In the genomic region with DNA sequence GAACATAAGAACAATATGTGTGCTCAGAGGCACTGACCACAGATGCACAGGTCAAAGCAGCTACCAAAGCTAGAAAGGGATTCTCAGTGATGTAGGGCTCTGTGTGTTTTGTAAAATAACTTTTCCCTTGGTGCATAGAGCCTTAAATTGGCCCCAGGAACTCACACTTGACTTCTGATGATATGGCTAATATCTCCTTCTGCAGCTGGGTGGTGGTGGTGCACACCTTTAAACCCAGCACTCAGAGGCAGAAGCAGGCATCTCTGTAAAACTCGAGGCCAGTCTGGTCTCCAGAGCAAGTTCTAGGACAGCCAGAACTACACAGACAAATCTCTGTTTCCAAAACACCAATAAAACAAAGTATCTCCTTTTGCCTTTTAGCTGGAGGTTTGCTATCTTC, we compare ENCODE assay signal across 13 mouse cellular contexts.
"Had no signal": no experiment of that assay in that cellular context is flagged by ENCODE, and none has a peak within 500 bp of the region (broad histone marks: within the 10 kb centered on the region; RNA-seq: fewer than 3 reads in every experiment).

No protein-coding gene starts in this region.

- H3K36me3 ChIP-seq: midbrain, embryonic 15.5 days; neural tube, embryonic 12.5 days had no signal

- DNase-seq: kidney, adult 8-10 months; kidney, postnatal 25 days; layer of hippocampus, adult 9-11 months; left cerebral cortex, postnatal 4 days; lung, adult 2 months; lung, postnatal 36 days; thymus, postnatal 4 days had no signal

- H3K27me3 ChIP-seq: midbrain, embryonic 15.5 days; neural tube, embryonic 12.5 days had no signal

- H3K4me3 ChIP-seq: midbrain, embryonic 15.5 days; neural tube, embryonic 12.5 days had no signal

- ATAC-seq: intestine, postnatal 0 days; lung, postnatal 0 days; midbrain, embryonic 15.5 days had no signal

- H3K9me3 ChIP-seq: midbrain, embryonic 15.5 days; neural tube, embryonic 12.5 days had no signal

- H3K4me2 ChIP-seq: midbrain, embryonic 11.5 days; midbrain, embryonic 15.5 days; neural tube, embryonic 12.5 days had no signal

- H3K4me1 ChIP-seq: midbrain, embryonic 15.5 days; neural tube, embryonic 12.5 days had no signal

- H3K9ac ChIP-seq: midbrain, embryonic 15.5 days; neural tube, embryonic 12.5 days had no signal

- H3K27ac ChIP-seq: midbrain, embryonic 15.5 days; neural tube, embryonic 12.5 days; stomach, postnatal 0 days had no signal
